Mouse (Mus musculus): ENCODE data around the gene Hoxc9. TPM values are rescaled to one million over a fixed set of nuclear protein-coding genes. Genes with fewer than 3 reads are reported as not detected.
A peak's percentile ranks its signal among the peaks of the same experiment; 100 is the strongest.

The Hoxc9 gene
- polyA plus RNA-seq, 1 experiment from 2014 or later: not detected

GRCm38 (mm10) chr15:102937036-102937666 is 39.1 kb upstream of the Hoxc9 start:
- H3K4me2 ChIP-seq (replicated peaks; ENCODE audit: low read depth, low read length): no peak overlapping the region
- H3K9me3 ChIP-seq (ENCODE audit: low read length): no peaks in the 10 kb centered on the region
- WGBS: 2% methylated on average over 36 of the region's 50 CpGs
- peaks cover 89% of the 10 kb centered on the region for H3K27me3 ChIP-seq (replicated peaks; ENCODE audit: insufficient read depth, low read length)
- DNase-seq (ENCODE audit: low spot score): no peak
- ATAC-seq: no peak
- TF ChIP-seq EP300 (IDR thresholded peaks at IDR 0.05): no peak
- TF ChIP-seq CTCF (IDR thresholded peaks at IDR 0.05): no peak
- H3K4me3 ChIP-seq (ENCODE audit: low read depth, low read length): no peak overlapping the region; the same call in 1 of the 2 replicates
- H3K4me1 ChIP-seq (ENCODE audit: insufficient read depth, low read depth, low read length): no peaks in the 10 kb centered on the region
- no peaks in the 10 kb centered on the region for H3K36me3 ChIP-seq (ENCODE audit: insufficient read depth, low read length)
- no peak overlapping the region for H3K9ac ChIP-seq (replicated peaks; ENCODE audit: low read depth)
- H3K27ac ChIP-seq (ENCODE audit: low read length): no peak overlapping the region

GRCm38 (mm10) chr15:102939256-102940155 is 36.7 kb upstream of the Hoxc9 start:
- peaks cover 82% of the 10 kb centered on the region for H3K27me3 ChIP-seq (replicated peaks; ENCODE audit: insufficient read depth, low read length)
- no peaks in the 10 kb centered on the region for H3K36me3 ChIP-seq (ENCODE audit: insufficient read depth, low read length)
- no peak for ATAC-seq
- DNase-seq (ENCODE audit: low spot score): no peak
- H3K9me3 ChIP-seq (ENCODE audit: low read length): no peaks in the 10 kb centered on the region
- TF ChIP-seq CTCF (IDR thresholded peaks at IDR 0.05) (no peak), EP300 (IDR thresholded peaks at IDR 0.05) (no peak)
- WGBS: 2% methylated on average over 31 of the region's 34 CpGs
- H3K9ac ChIP-seq (replicated peaks; ENCODE audit: low read depth): no peak overlapping the region
- H3K4me3 ChIP-seq (ENCODE audit: low read depth, low read length): no peak overlapping the region
- no peak overlapping the region for H3K27ac ChIP-seq (ENCODE audit: low read length)
- no peaks in the 10 kb centered on the region for H3K4me1 ChIP-seq (ENCODE audit: insufficient read depth, low read depth, low read length)
- no peak overlapping the region for H3K4me2 ChIP-seq (replicated peaks; ENCODE audit: low read depth, low read length)

- Histone ChIP-seq H3K4me2 (replicated peaks; ENCODE audit: low read depth, low read length) (no peak overlapping the region), H3K36me3 (ENCODE audit: insufficient read depth, low read length) (no peaks in the 10 kb centered on the region), H3K4me1 (ENCODE audit: insufficient read depth, low read depth, low read length) (no peaks in the 10 kb centered on the region), H3K9ac (replicated peaks; ENCODE audit: low read depth) (no peak overlapping the region), H3K9me3 (ENCODE audit: low read length) (no peaks in the 10 kb centered on the region), H3K4me3 (ENCODE audit: low read depth, low read length) (no peak overlapping the region), H3K27me3 (replicated peaks; ENCODE audit: insufficient read depth, low read length) (peaks cover 79% of the 10 kb centered on the region), H3K27ac (ENCODE audit: low read length) (no peak overlapping the region)
- peak; percentile 51 for TF ChIP-seq CTCF (IDR thresholded peaks at IDR 0.05)
- no peak for TF ChIP-seq EP300 (IDR thresholded peaks at IDR 0.05)
- WGBS: 2% methylated on average over 36 of the region's 53 CpGs
- ATAC-seq (no peak), DNase-seq (ENCODE audit: low spot score) (no peak)
Measured at GRCm38 (mm10) chr15:102942739-102943467, 33.3 kb upstream of the Hoxc9 start.

- no peak for TF ChIP-seq EP300 (IDR thresholded peaks at IDR 0.05)
- no peak for DNase-seq (ENCODE audit: low spot score)
- no peaks in the 10 kb centered on the region for H3K9me3 ChIP-seq (ENCODE audit: low read length)
- no peak overlapping the region for H3K4me2 ChIP-seq (replicated peaks; ENCODE audit: low read depth, low read length)
- no peak overlapping the region for H3K9ac ChIP-seq (replicated peaks; ENCODE audit: low read depth)
- H3K36me3 ChIP-seq (ENCODE audit: insufficient read depth, low read length): no peaks in the 10 kb centered on the region
- H3K4me1 ChIP-seq (ENCODE audit: insufficient read depth, low read depth, low read length): no peaks in the 10 kb centered on the region
- no peak overlapping the region for H3K27ac ChIP-seq (ENCODE audit: low read length)
- H3K4me3 ChIP-seq (ENCODE audit: low read depth, low read length): no peak overlapping the region
- 3% methylated on average over 5 of the region's 5 CpGs for WGBS
- no peak for ATAC-seq
- peaks cover 79% of the 10 kb centered on the region for H3K27me3 ChIP-seq (replicated peaks; ENCODE audit: insufficient read depth, low read length)
Measured at GRCm38 (mm10) chr15:102943468-102943813, 32.8 kb upstream of the Hoxc9 start.

GRCm38 (mm10) chr15:102945185-102946077 is 30.8 kb upstream of the Hoxc9 start:
- no peak for ATAC-seq
- 14% methylated on average over 22 of the region's 22 CpGs for WGBS
- H3K9me3 ChIP-seq (ENCODE audit: low read length): no peaks in the 10 kb centered on the region
- no peak overlapping the region for H3K27ac ChIP-seq (ENCODE audit: low read length)
- H3K36me3 ChIP-seq (ENCODE audit: insufficient read depth, low read length): no peaks in the 10 kb centered on the region
- no peak overlapping the region for H3K9ac ChIP-seq (replicated peaks; ENCODE audit: low read depth)
- H3K4me1 ChIP-seq (ENCODE audit: insufficient read depth, low read depth, low read length): no peaks in the 10 kb centered on the region
- no peak overlapping the region for H3K4me2 ChIP-seq (replicated peaks; ENCODE audit: low read depth, low read length)
- TF ChIP-seq CTCF (IDR thresholded peaks at IDR 0.05) (no peak), EP300 (IDR thresholded peaks at IDR 0.05) (no peak)
- no peak for DNase-seq (ENCODE audit: low spot score)
- H3K4me3 ChIP-seq (ENCODE audit: low read depth, low read length): no peak overlapping the region
- peaks cover 84% of the 10 kb centered on the region for H3K27me3 ChIP-seq (replicated peaks; ENCODE audit: insufficient read depth, low read length)

All from lung, postnatal 0 days (tissue).